Mouse (Mus musculus): ENCODE measurements around the gene Olfr782. TPM values are rescaled to one million over a fixed set of nuclear protein-coding genes. Genes with fewer than 3 reads are reported as not detected.
"Not testable (repeated sequence)": the region's sequence is repeated elsewhere in the genome, so short reads cannot be mapped to it uniquely, and the experiment has no call there.

The Olfr782 gene
- polyA plus RNA-seq (2016; fragmentation: Nextera tagmentation; extraction: Ambion mirVana), result not detected in 2 replicates

DNA sequence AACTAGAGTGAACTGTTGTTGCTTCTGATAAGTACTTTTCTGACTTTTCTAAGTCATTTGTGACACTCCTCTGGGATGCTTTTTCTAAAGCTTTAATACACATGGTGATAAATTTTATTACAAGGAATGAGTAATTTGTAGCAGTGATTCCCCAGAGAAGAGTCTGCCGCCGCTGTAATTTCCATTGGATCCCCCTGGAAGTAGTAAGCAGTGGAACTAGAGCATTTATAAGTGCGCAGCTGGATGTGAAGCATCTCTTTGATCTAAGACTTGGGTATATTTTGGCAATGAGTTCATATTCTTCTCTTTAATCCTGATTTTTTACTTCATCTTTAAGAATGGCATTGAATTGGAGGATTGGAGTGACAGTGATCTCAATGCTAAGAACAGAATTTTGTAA is at the start of gene Olfr782:
Olfr782 (plus strand) TSS at position 301 of the 400 bp plus-strand sequence.
- no peaks in the 10 kb centered on the region for H3K4me1 ChIP-seq (replicated peaks)
- ATAC-seq (ENCODE audit: insufficient number of reproducible peaks, insufficient read depth, low FRiP score, low TSS enrichment, low read depth), result no peak
- H3K4me2 ChIP-seq, result no peak within 1 kb of the TSS
- H3K27me3 ChIP-seq, result no peaks in the 10 kb centered on the region
- no peak within 1 kb of the TSS for H3K27ac ChIP-seq
- 86% methylated on average over 3 of the region's 3 CpGs for WGBS
- H3K4me3 ChIP-seq (replicated peaks), result no peak within 1 kb of the TSS
- H3K9ac ChIP-seq (replicated peaks), result no peak within 1 kb of the TSS
- H3K9me3 ChIP-seq, result no peaks in the 10 kb centered on the region
- no peaks in the 10 kb centered on the region for H3K36me3 ChIP-seq

DNA sequence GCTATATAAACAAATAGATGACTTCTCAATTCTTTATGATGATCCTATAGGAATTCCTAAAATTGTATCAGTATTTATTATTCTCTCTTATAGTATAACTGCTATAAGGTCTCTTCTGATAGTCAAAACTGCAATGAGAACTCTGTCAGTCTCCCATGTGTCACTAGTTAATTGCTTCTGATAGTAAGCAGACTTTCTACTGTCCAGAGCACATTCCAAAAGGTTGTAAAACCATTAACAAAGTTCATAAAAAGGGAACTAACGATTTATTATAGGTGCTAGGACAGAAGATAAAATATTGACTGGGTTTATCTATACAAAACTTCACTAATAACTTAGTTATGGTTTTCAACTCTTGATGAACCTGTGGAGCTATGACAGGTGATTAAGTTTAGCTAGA is 35.7 kb upstream of the Olfr782 start:
- WGBS, result 40% methylated on average over 1 of the region's 1 CpGs
- H3K9ac ChIP-seq (replicated peaks), result not testable (repeated sequence)

DNA sequence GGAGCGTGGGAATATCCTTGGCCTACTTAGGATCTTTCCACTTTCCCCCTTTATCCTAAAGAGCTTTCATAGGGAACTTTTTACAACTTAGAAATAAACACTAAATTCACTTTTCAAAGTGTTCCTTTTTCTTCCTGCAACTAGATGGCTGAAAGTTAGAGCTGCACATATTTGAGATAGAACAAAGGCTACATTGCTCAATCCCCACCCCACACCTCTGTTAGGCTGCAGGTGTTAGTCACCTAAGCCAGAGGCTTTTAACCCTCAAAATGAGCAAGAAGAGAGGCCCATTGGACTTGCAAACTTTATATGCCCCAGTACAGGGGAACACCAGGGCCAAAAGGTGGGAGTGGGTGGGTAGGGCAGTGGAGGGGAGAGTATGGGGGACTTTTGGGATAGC is 35.1 kb upstream of the Olfr782 start:
- H3K27me3 ChIP-seq; H3K4me2 ChIP-seq; H3K36me3 ChIP-seq; H3K9ac ChIP-seq (replicated peaks); H3K27ac ChIP-seq; H3K4me1 ChIP-seq (replicated peaks); H3K4me3 ChIP-seq (replicated peaks); ATAC-seq (ENCODE audit: insufficient number of reproducible peaks, insufficient read depth, low FRiP score, low TSS enrichment, low read depth); H3K9me3 ChIP-seq: not testable (repeated sequence)
- no CpG with 5 or more reads among the region's 1 CpGs for WGBS

More for the DNA sequence above, 35.7 kb upstream of the Olfr782 start:
- not testable (repeated sequence) for H3K4me1 ChIP-seq (replicated peaks); H3K27ac ChIP-seq; H3K4me2 ChIP-seq; H3K4me3 ChIP-seq (replicated peaks); ATAC-seq (ENCODE audit: insufficient number of reproducible peaks, insufficient read depth, low FRiP score, low TSS enrichment, low read depth); H3K36me3 ChIP-seq; H3K9me3 ChIP-seq; H3K27me3 ChIP-seq

DNA sequence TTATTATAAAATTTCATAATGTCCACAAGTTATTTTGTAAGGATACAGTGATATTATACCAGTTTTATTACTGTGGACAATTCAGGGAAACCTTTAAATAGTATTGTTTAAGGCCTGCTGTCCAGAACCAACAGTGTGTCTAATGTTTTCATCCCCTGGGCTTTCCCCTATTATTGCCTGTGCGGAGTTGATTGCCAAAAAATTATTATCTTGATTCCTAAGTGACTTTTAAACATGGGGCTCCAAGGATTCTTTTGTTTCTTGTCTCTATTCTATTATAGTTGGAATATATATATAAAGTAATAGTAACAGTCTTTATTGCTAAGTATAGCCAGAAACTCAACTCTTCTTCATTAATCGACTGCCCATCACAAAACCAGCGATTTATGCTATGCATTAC is 30.8 kb upstream of the Olfr782 start, which contains the start of gene Olfr780:
Olfr780 (plus strand) TSS at position 301 of the 400 bp plus-strand sequence.
- H3K9me3 ChIP-seq, result no peaks in the 10 kb centered on the region
- no peaks in the 10 kb centered on the region for H3K27me3 ChIP-seq
- no peak within 1 kb of the TSS for H3K4me3 ChIP-seq (replicated peaks)
- ATAC-seq (ENCODE audit: insufficient number of reproducible peaks, insufficient read depth, low FRiP score, low TSS enrichment, low read depth), result no peak
- H3K9ac ChIP-seq (replicated peaks), result no peak within 1 kb of the TSS
- no peak within 1 kb of the TSS for H3K4me2 ChIP-seq
- 87% methylated on average over 3 of the region's 3 CpGs for WGBS
- no peak within 1 kb of the TSS for H3K27ac ChIP-seq
- H3K4me1 ChIP-seq (replicated peaks), result no peaks in the 10 kb centered on the region
- H3K36me3 ChIP-seq, result no peaks in the 10 kb centered on the region

DNA sequence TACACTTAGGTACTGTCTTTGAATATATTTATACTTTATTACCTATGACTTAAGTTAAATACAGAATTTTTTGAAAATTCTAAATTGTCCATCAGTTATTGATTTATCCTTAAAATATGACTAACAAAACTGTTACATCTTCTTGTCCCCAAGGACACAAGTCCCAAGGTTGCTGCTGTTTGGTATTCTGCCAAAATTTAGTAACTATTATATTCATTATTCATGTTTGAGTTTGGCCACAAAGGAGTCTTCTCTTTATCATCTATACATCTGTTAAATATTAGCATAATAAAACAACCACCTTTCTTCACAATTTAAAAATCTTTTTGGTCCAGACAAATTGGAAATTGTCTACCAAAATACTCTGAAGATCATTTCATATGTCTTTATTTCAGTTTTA is 20.1 kb upstream of the Olfr782 start, which contains the start of gene Olfr781:
Olfr781 (plus strand) TSS at position 301 of the 400 bp plus-strand sequence.
- no peaks in the 10 kb centered on the region for H3K27me3 ChIP-seq

DNA sequence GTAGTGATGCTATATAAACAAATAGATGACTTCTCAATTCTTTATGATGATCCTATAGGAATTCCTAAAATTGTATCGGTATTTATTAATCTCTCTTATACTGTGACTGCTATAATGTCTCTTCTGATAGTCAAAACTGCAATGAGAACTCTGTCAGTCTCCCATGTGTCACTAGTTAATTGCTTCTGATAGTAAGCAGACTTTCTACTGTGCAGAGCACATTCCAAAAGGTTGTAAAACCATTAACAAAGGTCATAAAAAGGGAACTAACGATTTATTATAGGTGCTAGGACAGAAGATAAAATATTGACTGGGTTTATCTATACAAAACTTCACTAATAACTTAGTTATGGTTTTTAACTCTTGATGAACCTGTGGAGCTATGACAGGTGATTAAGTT is 3.8 kb downstream of the Olfr782 start:
- 59% methylated on average over 2 of the region's 2 CpGs for WGBS
- not testable (repeated sequence) for H3K27me3 ChIP-seq; H3K4me1 ChIP-seq (replicated peaks); H3K9ac ChIP-seq (replicated peaks); ATAC-seq (ENCODE audit: insufficient number of reproducible peaks, insufficient read depth, low FRiP score, low TSS enrichment, low read depth); H3K36me3 ChIP-seq; H3K9me3 ChIP-seq; H3K4me3 ChIP-seq (replicated peaks); H3K27ac ChIP-seq; H3K4me2 ChIP-seq

More for the DNA sequence above, 20.1 kb upstream of the Olfr782 start, which contains the start of gene Olfr781:
- ATAC-seq (ENCODE audit: insufficient number of reproducible peaks, insufficient read depth, low FRiP score, low TSS enrichment, low read depth), result no peak
- Histone ChIP-seq H3K4me1 (replicated peaks) (no peaks in the 10 kb centered on the region), H3K9me3 (no peaks in the 10 kb centered on the region), H3K36me3 (no peaks in the 10 kb centered on the region), H3K4me2 (no peak within 1 kb of the TSS), H3K9ac (replicated peaks) (no peak within 1 kb of the TSS), H3K4me3 (replicated peaks) (no peak within 1 kb of the TSS), H3K27ac (no peak within 1 kb of the TSS)

DNA sequence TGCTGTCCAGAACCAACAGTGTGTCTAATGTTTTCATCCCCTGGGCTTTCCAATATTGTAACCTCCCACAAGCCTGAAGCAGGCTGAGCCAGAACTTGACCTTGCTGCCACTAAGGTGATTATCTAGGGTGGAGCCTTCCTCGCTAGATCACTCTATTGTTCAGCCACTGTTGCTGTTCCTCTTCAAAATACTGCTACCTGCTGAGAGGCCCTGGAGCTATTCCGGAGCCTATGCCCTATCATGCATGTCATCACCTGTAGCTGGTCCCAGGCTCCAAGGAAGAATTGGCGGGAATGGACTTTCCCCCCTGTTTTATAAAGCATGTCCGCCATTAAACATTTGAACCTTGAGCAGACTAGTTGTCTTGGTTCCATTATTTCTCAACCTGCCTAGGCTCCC is 7.8 kb downstream of the Olfr782 start:
- H3K27me3 ChIP-seq; ATAC-seq (ENCODE audit: insufficient number of reproducible peaks, insufficient read depth, low FRiP score, low TSS enrichment, low read depth); H3K4me1 ChIP-seq (replicated peaks); H3K36me3 ChIP-seq; H3K27ac ChIP-seq; H3K9me3 ChIP-seq; H3K9ac ChIP-seq (replicated peaks); H3K4me3 ChIP-seq (replicated peaks); H3K4me2 ChIP-seq: not testable (repeated sequence)
- 89% methylated on average over 4 of the region's 4 CpGs for WGBS

DNA sequence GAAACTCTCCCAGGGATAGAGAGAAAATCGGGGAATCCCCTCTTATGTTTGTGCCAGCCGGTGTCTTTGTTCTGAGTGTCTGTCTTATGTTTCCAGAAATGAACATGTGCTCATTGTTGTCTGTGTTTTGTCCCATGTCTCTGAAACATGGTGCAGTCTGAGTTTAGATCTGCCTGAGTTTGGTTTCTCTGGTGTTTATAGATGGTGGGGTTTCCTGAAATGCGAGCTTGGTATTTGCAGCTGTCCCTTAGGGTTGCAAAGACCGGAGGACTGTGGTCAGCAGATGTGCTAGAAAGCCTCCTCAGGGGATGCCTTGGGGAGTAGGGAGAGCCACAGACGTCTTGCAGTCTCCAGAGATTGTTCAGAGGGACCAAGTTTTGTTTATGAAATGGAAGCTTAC is 8.7 kb downstream of the Olfr782 start:
- H3K4me2 ChIP-seq, result no peak overlapping the region
- no peak for ATAC-seq (ENCODE audit: insufficient number of reproducible peaks, insufficient read depth, low FRiP score, low TSS enrichment, low read depth)
- no peaks in the 10 kb centered on the region for H3K27me3 ChIP-seq
- no peaks in the 10 kb centered on the region for H3K4me1 ChIP-seq (replicated peaks)
- no peak overlapping the region for H3K4me3 ChIP-seq (replicated peaks)
- WGBS, result 70% methylated on average over 5 of the region's 5 CpGs
- no peak overlapping the region for H3K9ac ChIP-seq (replicated peaks)
- H3K9me3 ChIP-seq, result no peaks in the 10 kb centered on the region
- H3K27ac ChIP-seq, result no peak overlapping the region
- H3K36me3 ChIP-seq, result no peaks in the 10 kb centered on the region

DNA sequence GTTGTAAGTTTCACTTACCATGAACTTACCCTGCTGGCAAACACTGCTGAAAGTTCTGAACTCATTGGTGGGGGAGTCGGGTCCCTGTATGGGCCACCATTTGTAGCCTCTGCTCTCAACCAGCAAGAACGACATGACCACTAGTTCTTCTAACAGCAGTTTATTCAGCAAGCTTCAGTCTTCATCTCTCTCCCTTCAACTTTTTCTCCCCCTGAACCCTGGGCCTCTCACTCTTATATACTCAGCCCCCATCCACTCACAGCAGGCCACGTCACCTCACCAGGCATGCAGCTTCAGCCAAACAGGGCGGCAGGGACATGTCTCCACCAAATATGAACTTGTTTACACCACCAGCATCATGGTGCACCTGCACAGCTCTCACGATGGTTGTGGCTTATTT is 25.4 kb downstream of the Olfr782 start:
- not testable (repeated sequence) for H3K36me3 ChIP-seq; H3K27ac ChIP-seq; H3K4me1 ChIP-seq (replicated peaks); H3K27me3 ChIP-seq; H3K4me2 ChIP-seq; H3K9ac ChIP-seq (replicated peaks); ATAC-seq (ENCODE audit: insufficient number of reproducible peaks, insufficient read depth, low FRiP score, low TSS enrichment, low read depth); H3K4me3 ChIP-seq (replicated peaks); H3K9me3 ChIP-seq
- 88% methylated on average over 5 of the region's 5 CpGs for WGBS

DNA sequence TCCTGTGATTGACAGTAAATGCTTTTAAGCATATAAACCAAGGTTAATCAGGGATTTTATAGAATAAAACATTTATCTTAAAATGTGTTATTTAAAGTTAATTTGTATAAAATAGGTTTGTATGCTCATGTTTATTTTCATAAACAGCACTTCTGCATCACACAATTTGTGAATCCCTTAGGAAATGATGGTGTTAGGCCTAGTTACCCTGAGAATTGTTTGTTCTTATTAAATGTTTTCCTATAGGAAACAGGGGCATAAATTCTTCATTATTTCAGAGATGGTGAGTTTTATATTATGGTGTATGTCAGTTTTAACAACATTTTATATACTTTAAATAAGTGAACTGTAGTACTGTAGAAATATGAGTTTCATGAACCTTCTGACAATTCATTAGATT is 35.1 kb downstream of the Olfr782 start, which contains the start of gene Olfr784:
Olfr784 (plus strand) TSS at position 301 of the 400 bp plus-strand sequence.
- Histone ChIP-seq H3K27me3 (no peaks in the 10 kb centered on the region), H3K9me3 (no peaks in the 10 kb centered on the region), H3K9ac (replicated peaks) (no peak within 1 kb of the TSS), H3K4me3 (replicated peaks) (no peak within 1 kb of the TSS), H3K4me2 (no peak within 1 kb of the TSS), H3K36me3 (no peaks in the 10 kb centered on the region), H3K27ac (no peak within 1 kb of the TSS), H3K4me1 (replicated peaks) (no peaks in the 10 kb centered on the region)
- no peak for ATAC-seq (ENCODE audit: insufficient number of reproducible peaks, insufficient read depth, low FRiP score, low TSS enrichment, low read depth)

DNA sequence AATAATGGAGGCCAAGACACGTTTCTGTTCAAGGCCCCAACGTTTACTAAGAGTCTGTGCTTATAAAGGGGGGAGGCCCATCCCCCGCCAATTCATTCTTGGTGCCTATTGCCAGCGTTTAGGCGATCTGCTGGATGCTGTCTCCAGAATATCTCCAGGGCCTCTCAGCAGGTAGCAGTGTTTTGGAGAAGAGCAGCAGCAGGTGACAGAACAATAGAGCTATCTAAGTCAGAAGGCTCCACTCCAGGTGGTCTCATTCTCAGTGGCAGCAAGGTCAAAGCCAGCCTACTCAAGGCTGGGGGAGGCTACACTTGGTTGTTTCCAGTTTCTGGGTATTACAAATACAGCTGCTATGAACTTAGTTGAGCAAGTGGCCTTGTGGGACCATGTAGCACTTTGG is 52.2 kb downstream of the Olfr782 start:
- WGBS, result 65% methylated on average over 5 of the region's 5 CpGs
- Histone ChIP-seq H3K4me2 (no peak overlapping the region), H3K36me3 (no peaks in the 10 kb centered on the region), H3K27me3 (no peaks in the 10 kb centered on the region), H3K4me3 (replicated peaks) (no peak overlapping the region), H3K9ac (replicated peaks) (no peak overlapping the region), H3K4me1 (replicated peaks) (no peaks in the 10 kb centered on the region), H3K9me3 (no peaks in the 10 kb centered on the region), H3K27ac (no peak overlapping the region)
- ATAC-seq (ENCODE audit: insufficient number of reproducible peaks, insufficient read depth, low FRiP score, low TSS enrichment, low read depth), result no peak
